Mouse (Mus musculus): ENCODE measurements at regions not wholly inside any gene's neighbourhood (a gene's known extent, or its start where the extent isn't known, plus 50 kb on each side); places are given as distances from the start of the nearest gene placed in this dataset.

DNA sequence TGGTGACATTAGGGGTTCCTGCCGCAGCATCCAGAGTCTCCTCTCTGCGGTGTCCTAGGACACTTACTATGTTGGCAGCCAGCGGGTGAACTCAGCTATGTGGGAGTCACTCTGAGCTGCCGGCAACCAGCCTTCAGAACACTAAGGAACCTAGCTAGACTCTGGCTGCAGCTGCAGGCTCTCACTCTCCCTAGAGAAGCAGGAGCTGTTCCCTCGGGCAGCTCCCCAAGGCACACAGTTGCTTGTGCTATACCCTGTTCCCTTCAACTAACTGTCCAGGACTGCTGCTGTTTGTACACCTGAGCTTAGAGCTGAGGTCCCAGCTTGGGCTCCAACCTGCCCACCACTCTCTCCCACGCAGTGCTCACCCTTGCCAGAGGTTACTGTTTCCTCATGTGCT is 121.9 kb downstream of the Ets2 start:
- Histone ChIP-seq H3K9me3 (ENCODE audit: control insufficient read depth, low read length) (no peaks in the 10 kb centered on the region), H3K27me3 (ENCODE audit: control insufficient read depth, insufficient read depth, low read length) (no peaks in the 10 kb centered on the region), H3K36me3 (ENCODE audit: control insufficient read depth, insufficient read depth, low read length) (no peaks in the 10 kb centered on the region), H3K4me3 (ENCODE audit: low read depth, low read length) (no peak overlapping the region), H3K27ac (replicated peaks; ENCODE audit: low read depth, low read length) (peak overlapping the region; percentile 72), H3K4me1 (ENCODE audit: control insufficient read depth, insufficient read depth, low read length) (peaks cover 30% of the 10 kb centered on the region), H3K4me2 (ENCODE audit: low read depth, severe bottlenecking) (no peak overlapping the region), H3K9ac (ENCODE audit: low read length) (peak overlapping the region; percentile 13; the same call in 1 of the 2 replicates)
- DNase-seq (ENCODE audit: low spot score) (no peak), ATAC-seq (ENCODE audit: insufficient number of reproducible peaks, low FRiP score, low TSS enrichment, low read depth) (no peak)
- WGBS, result 51% methylated on average over 6 of the region's 6 CpGs

DNA sequence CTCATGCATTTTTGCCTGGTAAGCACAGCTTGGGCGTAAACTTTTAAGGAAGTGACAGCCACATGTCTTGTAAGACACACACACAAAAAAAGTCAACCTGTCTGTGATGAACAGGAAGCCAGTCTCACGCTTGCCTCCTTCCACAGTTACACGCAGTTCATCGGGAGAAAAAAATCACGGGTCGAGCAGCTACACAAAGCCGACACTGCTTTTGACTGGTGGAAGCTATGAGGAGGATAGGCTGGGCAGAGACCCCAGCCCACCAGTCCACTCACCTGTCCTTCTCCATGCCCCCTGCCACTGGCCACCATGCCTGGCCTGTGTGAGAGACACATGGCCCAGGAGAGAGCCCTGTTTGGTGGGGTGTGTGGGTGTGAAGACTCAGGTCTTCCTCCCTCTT is 119.2 kb downstream of the Ets2 start:
- Histone ChIP-seq H3K4me2 (ENCODE audit: low read depth, severe bottlenecking) (no peak overlapping the region), H3K9ac (ENCODE audit: low read length) (no peak overlapping the region), H3K4me1 (ENCODE audit: control insufficient read depth, insufficient read depth, low read length) (peaks cover 30% of the 10 kb centered on the region), H3K4me3 (ENCODE audit: low read depth, low read length) (no peak overlapping the region), H3K27ac (replicated peaks; ENCODE audit: low read depth, low read length) (no peak overlapping the region), H3K27me3 (ENCODE audit: control insufficient read depth, insufficient read depth, low read length) (no peaks in the 10 kb centered on the region), H3K9me3 (ENCODE audit: control insufficient read depth, low read length) (peaks cover 8% of the 10 kb centered on the region; the same call in 1 of the 2 replicates), H3K36me3 (ENCODE audit: control insufficient read depth, insufficient read depth, low read length) (no peaks in the 10 kb centered on the region)
- 89% methylated on average over 7 of the region's 7 CpGs for whole genome bisulfite sequencing
- DNase-seq (ENCODE audit: low spot score) (no peak), ATAC-seq (ENCODE audit: insufficient number of reproducible peaks, low FRiP score, low TSS enrichment, low read depth) (no peak)

DNA sequence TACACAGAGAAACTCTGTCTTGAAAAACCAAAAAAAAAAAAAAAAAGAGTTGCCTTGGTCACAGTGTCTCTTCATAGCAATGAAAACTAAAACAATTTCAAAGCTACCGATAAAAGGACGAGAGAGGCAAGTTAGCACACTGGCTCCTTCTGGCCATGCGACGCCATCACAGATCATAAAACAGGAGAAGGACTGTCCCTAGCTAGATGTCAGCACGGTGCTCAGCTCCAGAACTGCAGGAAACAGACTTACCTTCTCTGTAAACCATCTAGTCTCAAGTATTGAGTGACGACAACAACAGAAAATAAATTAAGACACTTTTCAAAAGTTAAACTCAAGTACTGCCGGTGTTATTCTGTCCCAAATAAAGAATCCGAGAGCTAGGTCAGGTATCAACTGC is 118.7 kb downstream of the Ets2 start:
- H3K9me3 ChIP-seq (ENCODE audit: control insufficient read depth, low read length), result peaks cover 8% of the 10 kb centered on the region; the same call in 1 of the 2 replicates
- H3K4me2 ChIP-seq (ENCODE audit: low read depth, severe bottlenecking), result no peak overlapping the region
- WGBS, result 72% methylated on average over 8 of the region's 8 CpGs
- no peaks in the 10 kb centered on the region for H3K36me3 ChIP-seq (ENCODE audit: control insufficient read depth, insufficient read depth, low read length)
- no peak overlapping the region for H3K27ac ChIP-seq (replicated peaks; ENCODE audit: low read depth, low read length)
- H3K27me3 ChIP-seq (ENCODE audit: control insufficient read depth, insufficient read depth, low read length), result no peaks in the 10 kb centered on the region
- H3K4me1 ChIP-seq (ENCODE audit: control insufficient read depth, insufficient read depth, low read length), result peaks cover 26% of the 10 kb centered on the region
- no peak overlapping the region for H3K4me3 ChIP-seq (ENCODE audit: low read depth, low read length)
- no peak overlapping the region for H3K9ac ChIP-seq (ENCODE audit: low read length)
- DNase-seq (ENCODE audit: low spot score) (no peak), ATAC-seq (ENCODE audit: insufficient number of reproducible peaks, low FRiP score, low TSS enrichment, low read depth) (no peak)

GRCm38 (mm10) chr16:95820013-95820412 is 118.1 kb downstream of the Ets2 start:
- peaks cover 20% of the 10 kb centered on the region for H3K4me1 ChIP-seq (ENCODE audit: control insufficient read depth, insufficient read depth, low read length)
- 46% methylated on average over 1 of the region's 1 CpGs for WGBS

GRCm38 (mm10) chr16:95815966-95816365 is 114.1 kb downstream of the Ets2 start:
- H3K4me3 ChIP-seq (ENCODE audit: low read depth, low read length), result no peak overlapping the region
- no peak for DNase-seq (ENCODE audit: low spot score)
- H3K36me3 ChIP-seq (ENCODE audit: control insufficient read depth, insufficient read depth, low read length), result no peaks in the 10 kb centered on the region
- H3K27me3 ChIP-seq (ENCODE audit: control insufficient read depth, insufficient read depth, low read length), result no peaks in the 10 kb centered on the region
- WGBS, result 96% methylated on average over 13 of the region's 13 CpGs
- no peak for ATAC-seq (ENCODE audit: insufficient number of reproducible peaks, low FRiP score, low TSS enrichment, low read depth)
- no peak overlapping the region for H3K9ac ChIP-seq (ENCODE audit: low read length)
- H3K9me3 ChIP-seq (ENCODE audit: control insufficient read depth, low read length), result peaks cover 8% of the 10 kb centered on the region; the same call in 1 of the 2 replicates
- no peak overlapping the region for H3K27ac ChIP-seq (replicated peaks; ENCODE audit: low read depth, low read length)
- H3K4me2 ChIP-seq (ENCODE audit: low read depth, severe bottlenecking), result no peak overlapping the region
- no peaks in the 10 kb centered on the region for H3K4me1 ChIP-seq (ENCODE audit: control insufficient read depth, insufficient read depth, low read length)

More at GRCm38 (mm10) chr16:95820013-95820412, 118.1 kb downstream of the Ets2 start:
- Histone ChIP-seq H3K27ac (replicated peaks; ENCODE audit: low read depth, low read length) (no peak overlapping the region), H3K9ac (ENCODE audit: low read length) (no peak overlapping the region), H3K4me2 (ENCODE audit: low read depth, severe bottlenecking) (no peak overlapping the region), H3K9me3 (ENCODE audit: control insufficient read depth, low read length) (peaks cover 8% of the 10 kb centered on the region; the same call in 1 of the 2 replicates), H3K36me3 (ENCODE audit: control insufficient read depth, insufficient read depth, low read length) (no peaks in the 10 kb centered on the region), H3K27me3 (ENCODE audit: control insufficient read depth, insufficient read depth, low read length) (no peaks in the 10 kb centered on the region), H3K4me3 (ENCODE audit: low read depth, low read length) (no peak overlapping the region)
- ATAC-seq (ENCODE audit: insufficient number of reproducible peaks, low FRiP score, low TSS enrichment, low read depth) (no peak; the same call in 1 of the 2 replicates), DNase-seq (ENCODE audit: low spot score) (no peak)

DNA sequence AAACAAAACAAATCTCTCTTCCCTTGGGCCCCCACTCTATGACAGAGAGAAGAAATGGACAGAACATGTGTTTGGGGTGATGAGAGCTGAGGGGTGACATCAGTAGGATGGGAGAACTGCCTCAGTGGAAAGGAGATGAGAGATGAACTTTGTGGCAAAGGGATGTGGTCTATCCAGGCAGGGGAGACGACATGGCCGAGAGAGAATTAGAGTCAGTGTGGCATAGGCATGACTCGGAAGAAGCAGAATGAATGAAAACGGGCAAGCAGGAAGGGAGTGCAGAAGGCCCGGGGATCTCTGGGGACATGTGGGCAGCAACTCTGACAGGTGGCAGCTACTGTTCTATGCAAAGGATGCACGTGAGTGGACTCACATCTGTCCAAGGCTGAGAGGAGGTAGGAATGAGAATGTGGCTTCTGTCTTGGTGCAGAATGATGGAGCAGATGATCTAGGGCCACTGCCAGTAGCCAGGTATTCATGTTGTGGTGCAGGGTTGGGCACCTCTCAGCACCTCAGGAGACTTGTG is 113.4 kb downstream of the Ets2 start:
- Histone ChIP-seq H3K27me3 (ENCODE audit: control insufficient read depth, insufficient read depth, low read length) (no peaks in the 10 kb centered on the region), H3K27ac (replicated peaks; ENCODE audit: low read depth, low read length) (no peak overlapping the region), H3K4me1 (ENCODE audit: control insufficient read depth, insufficient read depth, low read length) (no peaks in the 10 kb centered on the region), H3K9ac (ENCODE audit: low read length) (no peak overlapping the region), H3K9me3 (ENCODE audit: control insufficient read depth, low read length) (peaks cover 8% of the 10 kb centered on the region; the same call in 1 of the 2 replicates), H3K4me2 (ENCODE audit: low read depth, severe bottlenecking) (no peak overlapping the region), H3K36me3 (ENCODE audit: control insufficient read depth, insufficient read depth, low read length) (no peaks in the 10 kb centered on the region), H3K4me3 (ENCODE audit: low read depth, low read length) (no peak overlapping the region)
- DNase-seq (ENCODE audit: low spot score) (no peak), ATAC-seq (ENCODE audit: insufficient number of reproducible peaks, low FRiP score, low TSS enrichment, low read depth) (no peak)
- WGBS, result 95% methylated on average over 6 of the region's 6 CpGs

- Histone ChIP-seq H3K36me3 (ENCODE audit: control insufficient read depth, insufficient read depth, low read length) (no peaks in the 10 kb centered on the region), H3K27ac (replicated peaks; ENCODE audit: low read depth, low read length) (no peak overlapping the region), H3K9ac (ENCODE audit: low read length) (no peak overlapping the region), H3K4me1 (ENCODE audit: control insufficient read depth, insufficient read depth, low read length) (no peaks in the 10 kb centered on the region), H3K4me3 (ENCODE audit: low read depth, low read length) (no peak overlapping the region), H3K27me3 (ENCODE audit: control insufficient read depth, insufficient read depth, low read length) (no peaks in the 10 kb centered on the region), H3K9me3 (ENCODE audit: control insufficient read depth, low read length) (peaks cover 8% of the 10 kb centered on the region; the same call in 1 of the 2 replicates), H3K4me2 (ENCODE audit: low read depth, severe bottlenecking) (no peak overlapping the region)
- ATAC-seq (ENCODE audit: insufficient number of reproducible peaks, low FRiP score, low TSS enrichment, low read depth) (no peak), DNase-seq (ENCODE audit: low spot score) (no peak)
- 90% methylated on average over 9 of the region's 9 CpGs for WGBS
Measured at GRCm38 (mm10) chr16:95814513-95815118, 112.7 kb downstream of the Ets2 start.

DNA sequence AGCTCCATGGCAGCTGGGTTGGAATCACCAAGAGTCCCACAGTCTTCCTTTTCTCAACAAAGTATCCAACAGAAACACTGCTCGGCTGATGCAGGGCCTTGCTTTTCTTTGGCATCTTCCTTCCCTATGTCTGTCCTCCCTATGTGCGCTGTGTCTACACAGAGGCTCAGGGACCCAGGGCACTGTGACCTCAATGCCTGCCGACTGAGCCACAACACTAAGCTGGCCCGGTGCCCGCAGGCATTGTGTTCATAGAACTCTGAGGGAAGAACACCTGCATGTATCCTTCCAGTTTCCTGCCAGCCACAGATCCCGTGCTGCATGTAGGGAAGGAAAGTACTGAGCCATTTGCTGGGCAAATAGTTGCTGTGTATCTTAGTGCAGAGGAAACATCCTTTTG is 109.2 kb downstream of the Ets2 start:
- WGBS, result 88% methylated on average over 6 of the region's 6 CpGs
- Histone ChIP-seq H3K27me3 (ENCODE audit: control insufficient read depth, insufficient read depth, low read length) (no peaks in the 10 kb centered on the region), H3K36me3 (ENCODE audit: control insufficient read depth, insufficient read depth, low read length) (no peaks in the 10 kb centered on the region), H3K4me2 (ENCODE audit: low read depth, severe bottlenecking) (no peak overlapping the region), H3K27ac (replicated peaks; ENCODE audit: low read depth, low read length) (no peak overlapping the region), H3K4me1 (ENCODE audit: control insufficient read depth, insufficient read depth, low read length) (no peaks in the 10 kb centered on the region; the same call in 1 of the 2 replicates), H3K4me3 (ENCODE audit: low read depth, low read length) (no peak overlapping the region), H3K9ac (ENCODE audit: low read length) (no peak overlapping the region), H3K9me3 (ENCODE audit: control insufficient read depth, low read length) (0 out of 2 replicates have a peak, but pooled peaks cover under 1% of the 10 kb centered on the region)
- DNase-seq (ENCODE audit: low spot score) (no peak), ATAC-seq (ENCODE audit: insufficient number of reproducible peaks, low FRiP score, low TSS enrichment, low read depth) (no peak)

Data from limb, embryonic 11.5 days (tissue).